Mouse (Mus musculus): ENCODE measurements around the gene Frmd4a. TPM values are rescaled to one million over a fixed set of nuclear protein-coding genes. Genes with fewer than 3 reads are reported as not detected.

The Frmd4a gene
- polyA plus RNA-seq, 1 experiment from 2014 or later = 16.7 TPM

DNA sequence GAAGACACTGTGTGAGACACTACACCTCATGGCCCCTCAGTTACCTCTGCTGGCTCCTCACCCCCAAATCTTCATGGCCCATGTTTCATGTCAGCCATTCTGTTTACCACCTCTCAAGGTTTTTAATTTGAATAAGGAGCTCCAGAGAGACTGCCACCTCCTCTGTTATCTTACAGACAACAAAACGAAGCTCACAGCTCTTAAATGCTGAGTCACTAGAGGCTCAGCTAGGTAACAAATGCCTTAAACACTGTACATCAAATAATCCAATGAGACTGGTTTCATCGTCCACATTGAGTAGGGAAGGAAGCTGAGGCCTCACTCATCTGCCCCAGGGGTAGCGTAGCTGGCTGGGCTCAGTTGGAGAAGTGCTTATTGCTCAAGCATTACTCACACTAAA lies 245.2 kb downstream of the Frmd4a start:
- Histone ChIP-seq H3K27ac (no peak overlapping the region), H3K4me2 (no peak overlapping the region), H3K4me3 (no peak overlapping the region), H3K27me3 (replicated peaks) (no peaks in the 10 kb centered on the region), H3K9me3 (replicated peaks) (no peaks in the 10 kb centered on the region), H3K9ac (no peak overlapping the region), H3K36me3 (no peaks in the 10 kb centered on the region), H3K4me1 (no peaks in the 10 kb centered on the region)
- ATAC-seq = no peak
- WGBS (ENCODE audit: insufficient replicate concordance) = 38% methylated on average over 3 of the region's 3 CpGs

DNA sequence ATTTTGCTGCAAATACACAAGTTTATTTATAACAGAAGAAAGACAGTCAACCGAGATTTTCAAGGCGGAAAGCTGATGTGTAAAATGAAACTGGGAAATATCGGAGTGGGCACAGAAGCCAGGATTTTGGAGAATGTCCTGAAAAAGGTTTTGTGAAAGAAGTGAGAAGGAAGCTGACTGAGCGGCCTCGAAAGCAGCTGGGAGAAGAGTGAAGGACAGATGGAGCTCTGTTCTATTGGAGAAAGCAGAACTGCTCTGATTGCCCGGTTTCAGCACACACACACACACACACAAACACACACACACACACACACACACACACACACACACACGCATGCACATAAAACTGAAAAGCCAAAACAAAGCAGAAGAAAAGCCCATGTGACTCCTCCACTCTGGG lies 249.9 kb downstream of the Frmd4a start:
- Histone ChIP-seq H3K4me2 (no peak overlapping the region), H3K9ac (no peak overlapping the region), H3K36me3 (no peaks in the 10 kb centered on the region), H3K4me1 (no peaks in the 10 kb centered on the region), H3K9me3 (replicated peaks) (no peaks in the 10 kb centered on the region), H3K4me3 (no peak overlapping the region), H3K27ac (no peak overlapping the region), H3K27me3 (replicated peaks) (no peaks in the 10 kb centered on the region)
- WGBS (ENCODE audit: insufficient replicate concordance) = 68% methylated on average over 6 of the region's 7 CpGs
- ATAC-seq = no peak

DNA sequence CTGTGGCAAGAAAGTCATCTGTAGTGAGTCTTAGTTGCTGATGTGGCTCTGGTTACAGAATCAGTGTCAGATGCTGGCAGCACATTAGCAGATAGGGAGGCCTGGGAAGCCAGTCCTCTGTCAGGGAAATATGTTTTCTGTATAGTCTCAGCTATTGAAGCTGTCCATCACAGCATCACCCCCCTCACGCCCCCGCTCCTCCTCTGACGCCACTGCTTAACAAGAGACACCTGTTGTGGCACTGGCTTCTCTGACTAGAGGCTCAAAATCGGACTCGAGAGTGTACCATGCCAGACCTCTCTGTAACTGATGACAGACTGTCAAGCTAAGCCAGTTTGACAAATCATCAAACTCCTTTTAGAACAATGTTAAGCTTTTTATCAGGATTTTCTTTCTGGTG lies 265.3 kb downstream of the Frmd4a start:
- H3K36me3 ChIP-seq = no peaks in the 10 kb centered on the region
- H3K4me2 ChIP-seq = no peak overlapping the region
- H3K4me3 ChIP-seq = no peak overlapping the region
- H3K27ac ChIP-seq = no peak overlapping the region
- no peaks in the 10 kb centered on the region; the same call in 1 of the 2 replicates for H3K4me1 ChIP-seq
- H3K9me3 ChIP-seq (replicated peaks) = no peaks in the 10 kb centered on the region
- H3K27me3 ChIP-seq (replicated peaks) = no peaks in the 10 kb centered on the region
- no peak overlapping the region for H3K9ac ChIP-seq
- whole genome bisulfite sequencing (ENCODE audit: insufficient replicate concordance) = 64% methylated on average over 5 of the region's 5 CpGs
- ATAC-seq = no peak

DNA sequence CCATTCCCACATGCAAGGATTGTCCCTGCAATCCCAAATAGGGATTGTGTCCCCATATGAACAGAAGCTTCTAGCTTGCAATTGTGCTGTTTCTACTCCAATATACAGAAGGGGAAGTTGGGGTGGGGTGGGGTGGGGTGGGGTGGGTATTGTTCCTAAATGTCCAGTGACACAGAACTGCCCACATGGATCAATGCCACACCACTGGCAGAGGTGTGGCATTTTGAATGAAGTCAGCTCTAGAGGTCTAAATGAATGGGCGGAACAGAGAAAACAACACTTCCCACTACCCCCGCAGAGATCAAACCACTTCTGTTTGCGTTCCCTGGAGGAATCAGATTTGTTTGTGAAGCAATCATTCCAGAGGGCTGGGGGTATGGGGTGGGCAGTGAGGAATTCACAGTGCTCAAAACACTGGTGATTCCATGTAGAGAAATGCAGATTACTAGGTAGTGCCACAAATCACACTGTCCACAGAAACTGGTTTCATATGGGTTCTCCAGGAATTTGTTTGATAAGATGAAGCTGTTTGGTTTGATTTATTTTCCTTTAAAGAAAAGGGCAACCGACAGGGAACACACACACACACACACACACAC lies 268.3 kb downstream of the Frmd4a start:
- WGBS (ENCODE audit: insufficient replicate concordance) = 41% methylated on average over 4 of the region's 4 CpGs
- no peaks in the 10 kb centered on the region for H3K36me3 ChIP-seq
- no peak overlapping the region for H3K27ac ChIP-seq
- H3K4me2 ChIP-seq = no peak overlapping the region
- H3K4me3 ChIP-seq = no peak overlapping the region
- no peaks in the 10 kb centered on the region for H3K9me3 ChIP-seq (replicated peaks)
- H3K4me1 ChIP-seq = no peaks in the 10 kb centered on the region
- no peaks in the 10 kb centered on the region for H3K27me3 ChIP-seq (replicated peaks)
- no peak overlapping the region for H3K9ac ChIP-seq
- ATAC-seq = no peak

DNA sequence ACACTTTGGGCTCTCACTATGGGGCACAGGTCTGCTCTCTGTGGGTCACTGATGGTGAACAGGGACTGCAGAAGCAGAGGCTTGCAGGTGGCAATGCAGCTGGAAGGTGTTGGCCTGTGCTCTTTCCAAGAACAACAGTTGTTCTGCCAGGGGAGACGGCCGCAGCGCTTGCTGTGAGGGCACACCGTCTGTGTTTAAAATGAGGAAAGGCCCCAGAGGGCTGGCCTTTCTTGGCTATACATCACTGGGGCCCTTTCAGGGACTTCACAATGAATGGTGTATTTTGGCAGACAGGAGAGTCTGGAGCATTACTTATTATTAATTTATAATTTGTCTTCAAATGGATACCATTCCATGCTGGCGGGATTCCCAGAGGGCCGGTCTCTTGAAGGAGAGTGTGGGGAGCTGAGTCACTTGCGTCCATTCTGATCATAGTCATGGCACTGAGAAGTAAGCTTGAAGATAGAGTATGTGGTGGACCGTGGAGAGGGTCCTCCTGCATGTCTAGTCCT lies 268.9 kb downstream of the Frmd4a start:
- no peak overlapping the region for H3K27ac ChIP-seq
- no peak overlapping the region for H3K4me2 ChIP-seq
- no peaks in the 10 kb centered on the region for H3K36me3 ChIP-seq
- WGBS (ENCODE audit: insufficient replicate concordance) = 65% methylated on average over 8 of the region's 8 CpGs
- no peak for ATAC-seq
- no peak overlapping the region for H3K9ac ChIP-seq
- no peak overlapping the region for H3K4me3 ChIP-seq
- H3K9me3 ChIP-seq (replicated peaks) = no peaks in the 10 kb centered on the region
- no peaks in the 10 kb centered on the region for H3K27me3 ChIP-seq (replicated peaks)
- no peaks in the 10 kb centered on the region for H3K4me1 ChIP-seq

DNA sequence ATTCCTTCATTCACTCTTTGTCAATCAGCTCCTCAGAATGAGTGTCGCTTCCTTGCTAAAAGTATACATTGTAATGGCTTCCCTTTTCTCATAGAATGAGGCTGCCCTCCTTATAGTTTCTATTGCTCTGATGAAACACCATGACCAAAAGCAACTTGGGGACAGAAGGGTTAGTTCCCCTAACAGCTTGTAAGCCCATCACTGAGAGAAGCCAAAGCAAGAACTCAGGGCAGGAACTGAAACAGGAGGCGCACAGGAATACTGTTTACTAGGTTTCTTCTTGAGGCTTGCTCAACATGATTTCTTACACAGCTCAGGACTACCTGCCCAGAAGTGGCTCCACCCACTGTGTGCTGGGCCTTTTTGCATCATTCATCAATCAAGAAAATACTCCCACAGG lies 273.0 kb downstream of the Frmd4a start:
- Histone ChIP-seq H3K4me2 (no peak overlapping the region), H3K4me1 (no peaks in the 10 kb centered on the region), H3K27me3 (replicated peaks) (no peaks in the 10 kb centered on the region), H3K9me3 (replicated peaks) (no peaks in the 10 kb centered on the region), H3K9ac (no peak overlapping the region), H3K27ac (no peak overlapping the region), H3K36me3 (no peaks in the 10 kb centered on the region), H3K4me3 (no peak overlapping the region)
- no peak for ATAC-seq
- 64% methylated on average over 2 of the region's 2 CpGs for WGBS (ENCODE audit: insufficient replicate concordance)

DNA sequence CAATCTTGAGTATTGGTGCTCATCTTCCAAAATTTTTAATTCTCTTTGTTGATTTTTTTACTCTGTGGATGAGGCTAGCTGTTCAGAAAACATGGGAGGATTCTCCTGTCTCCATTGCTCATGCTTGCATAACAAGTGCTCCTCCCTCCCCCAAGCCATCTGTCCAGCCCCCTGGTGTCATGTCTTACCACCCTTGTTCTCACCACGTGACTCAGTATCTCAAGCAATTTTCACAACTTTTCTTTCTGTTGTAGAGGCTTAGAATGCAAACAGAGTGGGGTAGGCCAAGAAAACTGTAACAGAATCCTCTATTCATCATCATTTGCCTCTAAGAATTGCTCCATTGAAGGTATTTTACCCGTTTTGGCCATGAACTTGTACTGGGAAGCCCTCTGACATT lies 273.6 kb downstream of the Frmd4a start:
- H3K9ac ChIP-seq = no peak overlapping the region
- H3K36me3 ChIP-seq = no peaks in the 10 kb centered on the region
- H3K4me3 ChIP-seq = no peak overlapping the region
- 34% methylated on average over 2 of the region's 2 CpGs for WGBS (ENCODE audit: insufficient replicate concordance)
- no peaks in the 10 kb centered on the region for H3K27me3 ChIP-seq (replicated peaks)
- no peaks in the 10 kb centered on the region for H3K9me3 ChIP-seq (replicated peaks)
- ATAC-seq = no peak
- H3K4me2 ChIP-seq = no peak overlapping the region
- no peak overlapping the region for H3K27ac ChIP-seq
- 0 out of 2 replicates have a peak, but pooled peaks cover 2% of the 10 kb centered on the region for H3K4me1 ChIP-seq

DNA sequence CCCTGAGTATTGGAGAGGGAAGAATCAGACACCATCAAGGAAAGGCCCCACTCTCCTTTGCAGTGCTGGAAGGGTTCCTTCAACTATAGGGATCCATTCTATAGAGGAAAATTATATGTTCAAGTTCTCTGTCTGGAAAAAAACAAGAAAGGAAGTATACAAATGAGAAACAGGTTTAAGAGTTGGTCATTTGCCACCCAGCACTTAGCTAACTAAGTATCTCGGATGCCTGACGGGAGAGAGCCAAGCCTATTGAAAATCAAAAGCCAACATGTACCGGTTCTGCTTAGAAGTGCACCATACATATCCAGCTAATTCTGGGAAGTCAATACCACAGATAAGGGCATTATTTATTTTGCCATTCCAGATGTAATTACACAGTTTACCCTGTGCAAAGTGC lies 274.2 kb downstream of the Frmd4a start:
- Histone ChIP-seq H3K27ac (no peak overlapping the region), H3K4me1 (0 out of 2 replicates have a peak, but pooled peaks cover 4% of the 10 kb centered on the region)
- 79% methylated on average over 3 of the region's 3 CpGs for WGBS (ENCODE audit: insufficient replicate concordance)

DNA sequence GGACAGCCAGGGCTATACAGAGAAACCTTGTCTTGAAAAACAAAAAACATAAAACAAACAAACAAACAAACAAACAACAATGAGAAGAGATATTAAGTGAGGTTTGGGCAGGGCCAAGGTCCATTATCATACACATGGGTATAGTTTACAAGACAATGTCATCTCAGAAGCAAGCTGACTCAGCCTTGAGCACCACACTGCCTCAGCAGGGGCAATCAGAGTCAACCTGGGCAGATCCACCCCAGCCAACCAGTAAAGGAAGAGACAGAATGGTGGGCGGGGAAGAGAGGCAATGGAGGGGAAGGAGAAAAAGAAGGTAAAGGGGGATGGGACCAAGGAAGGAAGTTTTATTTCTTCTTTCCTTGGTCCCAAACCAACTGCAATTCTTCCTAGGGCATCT lies 276.2 kb downstream of the Frmd4a start:
- no peak for ATAC-seq
- Histone ChIP-seq H3K4me1 (0 out of 2 replicates have a peak, but pooled peaks cover 4% of the 10 kb centered on the region), H3K4me2 (no peak overlapping the region), H3K27me3 (replicated peaks) (peaks cover 1% of the 10 kb centered on the region; the same call in 1 of the 2 replicates), H3K36me3 (no peaks in the 10 kb centered on the region), H3K27ac (no peak overlapping the region), H3K9ac (no peak overlapping the region), H3K9me3 (replicated peaks) (no peaks in the 10 kb centered on the region), H3K4me3 (no peak overlapping the region)
- WGBS (ENCODE audit: insufficient replicate concordance) = 61% methylated on average over 1 of the region's 1 CpGs

More for the DNA sequence above, 274.2 kb downstream of the Frmd4a start:
- Histone ChIP-seq H3K27me3 (replicated peaks) (no peaks in the 10 kb centered on the region), H3K4me3 (no peak overlapping the region), H3K4me2 (no peak overlapping the region), H3K9me3 (replicated peaks) (no peaks in the 10 kb centered on the region), H3K36me3 (no peaks in the 10 kb centered on the region), H3K9ac (no peak overlapping the region)
- no peak for ATAC-seq

DNA sequence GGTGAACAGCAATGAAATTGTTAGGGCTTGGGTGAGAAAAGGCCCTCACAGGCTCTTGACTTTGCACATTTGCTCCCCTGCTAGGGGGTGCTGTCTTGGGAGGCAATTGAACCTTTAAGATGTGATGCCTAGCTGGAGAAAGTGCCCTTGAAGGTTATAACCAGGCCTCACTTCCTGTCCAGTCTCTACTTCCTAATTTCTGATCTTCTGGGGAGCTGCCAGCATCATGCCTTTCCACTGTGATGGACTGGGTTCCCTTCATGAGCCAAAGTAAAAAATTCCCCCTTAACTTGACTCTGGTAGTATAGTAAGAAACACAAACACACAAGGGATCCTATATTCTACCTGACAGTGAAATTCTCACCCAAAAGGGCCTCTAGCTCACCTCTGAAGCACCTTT lies 278.1 kb downstream of the Frmd4a start:
- Histone ChIP-seq H3K27ac (no peak overlapping the region), H3K36me3 (no peaks in the 10 kb centered on the region), H3K4me2 (no peak overlapping the region), H3K9ac (no peak overlapping the region), H3K4me3 (no peak overlapping the region), H3K27me3 (replicated peaks) (peaks cover 15% of the 10 kb centered on the region), H3K4me1 (0 out of 2 replicates have a peak, but pooled peaks cover 4% of the 10 kb centered on the region), H3K9me3 (replicated peaks) (no peaks in the 10 kb centered on the region)
- ATAC-seq = no peak

DNA sequence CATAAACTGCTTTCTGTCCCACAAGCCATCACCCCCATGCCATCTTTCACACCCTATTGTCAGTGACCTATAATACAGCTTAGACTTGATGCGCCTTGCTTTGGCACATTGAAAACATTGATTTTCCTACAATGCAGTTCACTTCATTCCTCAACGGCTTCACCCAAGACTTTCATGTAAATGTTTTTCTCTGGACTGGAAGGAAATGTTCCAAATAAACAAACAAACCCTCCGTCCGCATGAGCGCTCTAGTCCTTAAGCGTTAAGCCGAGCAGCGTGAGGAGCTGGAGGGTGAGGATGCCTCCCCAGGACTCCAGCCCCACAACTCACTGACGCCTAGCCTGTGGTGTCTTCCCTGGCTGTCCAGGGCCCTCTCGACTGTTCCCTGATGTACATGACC lies 279.4 kb downstream of the Frmd4a start:
- no peak for ATAC-seq
- Histone ChIP-seq H3K4me1 (0 out of 2 replicates have a peak, but pooled peaks cover 4% of the 10 kb centered on the region), H3K27me3 (replicated peaks) (peaks cover 18% of the 10 kb centered on the region), H3K4me2 (no peak overlapping the region), H3K36me3 (no peaks in the 10 kb centered on the region), H3K27ac (no peak overlapping the region), H3K9ac (no peak overlapping the region), H3K9me3 (replicated peaks) (no peaks in the 10 kb centered on the region), H3K4me3 (no peak overlapping the region)
- WGBS (ENCODE audit: insufficient replicate concordance) = 83% methylated on average over 10 of the region's 10 CpGs

DNA sequence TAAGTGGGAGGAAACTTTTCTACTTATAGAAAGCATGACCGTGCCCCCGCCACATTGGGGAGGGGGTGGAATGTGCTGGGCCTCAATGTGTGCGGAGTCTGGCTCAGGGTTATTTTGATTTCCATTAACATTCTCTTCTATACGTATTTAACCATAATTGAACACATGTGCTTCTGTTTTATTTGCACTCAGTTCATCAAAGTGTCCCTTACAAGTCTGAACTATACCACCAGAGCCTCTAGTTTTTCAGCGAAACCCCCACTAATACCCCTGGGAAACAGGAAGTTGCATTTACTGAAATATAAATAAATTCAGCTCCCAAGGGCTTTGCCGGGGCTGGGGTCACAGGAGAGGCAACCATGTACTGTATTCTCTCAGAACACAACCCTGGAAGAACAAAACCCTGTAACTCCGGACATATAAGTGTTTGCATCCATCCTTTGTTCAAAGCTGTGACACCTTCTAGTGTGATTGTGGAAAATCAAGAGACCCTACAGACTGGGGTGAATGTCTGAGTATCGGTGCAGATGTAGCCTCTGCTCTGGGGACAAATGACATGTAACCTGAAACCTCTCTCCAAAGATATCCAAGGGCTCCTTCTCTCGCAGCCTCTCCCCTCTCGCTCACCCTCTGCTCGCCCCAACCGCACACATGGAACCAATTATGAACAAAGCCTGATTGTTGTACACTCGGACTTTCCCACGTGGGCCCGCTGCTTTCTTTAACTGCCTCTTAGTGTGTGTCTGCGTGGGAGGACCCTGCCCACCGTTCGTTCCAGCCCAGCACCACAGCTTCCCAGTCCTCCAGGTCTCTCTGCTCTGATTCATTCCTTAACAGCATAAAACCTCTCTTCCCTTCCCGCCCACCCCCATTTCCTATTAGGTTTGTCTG lies 281.1 kb downstream of the Frmd4a start:
- ATAC-seq = no peak
- no peak overlapping the region for H3K9ac ChIP-seq
- H3K9me3 ChIP-seq (replicated peaks) = no peaks in the 10 kb centered on the region
- H3K4me1 ChIP-seq = 0 out of 2 replicates have a peak, but pooled peaks cover 4% of the 10 kb centered on the region
- 22% methylated on average over 19 of the region's 19 CpGs for WGBS (ENCODE audit: insufficient replicate concordance)
- H3K4me3 ChIP-seq = no peak overlapping the region
- H3K27me3 ChIP-seq (replicated peaks) = peaks cover 18% of the 10 kb centered on the region
- H3K36me3 ChIP-seq = no peaks in the 10 kb centered on the region
- 0 out of 2 replicates have a peak overlapping the region, but pooled peaks have one; percentile 1 for H3K4me2 ChIP-seq
- H3K27ac ChIP-seq = peak overlapping the region; percentile 10

Measured in liver, embryonic 12.5 days (tissue).